Mouse (Mus musculus) forebrain, postnatal 0 days (tissue): ENCODE data around the gene Cdh13. TPM values are rescaled to one million over a fixed set of nuclear protein-coding genes. Genes with fewer than 3 reads are reported as not detected.

Experiments used
- ATAC-seq: fragments of 200-750 bp; cut with Nextera tagmentation; 2 replicates; pipeline ENCODE4 v1.8.0; 2017; ENCODE audit warnings: mild to moderate bottlenecking, moderate library complexity
- DNase-seq: peaks from one replicate; pipeline ENCODE4 v3.0.0-alpha.2; 2015
- H3K27ac ChIP-seq: fragments of 300-500 bp; sonication (generic); 2 replicates; pipeline ENCODE4 v1.5.1; 2014; ENCODE audit warnings: low read depth, mild to moderate bottlenecking, antibody characterized with exemption, low read length, moderate library complexity, mixed read lengths
- H3K27me3 ChIP-seq: fragments of 300-500 bp; sonication (generic); 2 replicates; pipeline ENCODE4 v1.6.1; 2014; ENCODE audit warnings: mild to moderate bottlenecking, low read length, mixed read lengths; ENCODE audit not compliant: insufficient read depth
- H3K36me3 ChIP-seq: fragments of 300-500 bp; sonication (generic); 2 replicates; pipeline ENCODE4 v1.6.1; 2014; ENCODE audit warnings: mild to moderate bottlenecking, moderate library complexity; ENCODE audit not compliant: insufficient read depth
- H3K4me1 ChIP-seq: fragments of 300-500 bp; sonication (generic); 2 replicates; pipeline ENCODE4 v1.6.1; 2014; ENCODE audit warnings: antibody characterized with exemption; ENCODE audit not compliant: insufficient read depth
- H3K4me2 ChIP-seq: fragments of 300-500 bp; sonication (generic); 2 replicates; pipeline ENCODE4 v1.6.1; 2014; ENCODE audit warnings: low read depth, mild to moderate bottlenecking, moderate library complexity
- H3K4me3 ChIP-seq: fragments of 300-500 bp; sonication (generic); 2 replicates; pipeline ENCODE4 v1.5.1; 2014; ENCODE audit warnings: low read depth, low read length, mixed read lengths
- H3K9ac ChIP-seq: fragments of 300-500 bp; sonication (generic); 2 replicates; pipeline ENCODE4 v1.6.1; 2014; ENCODE audit warnings: mild to moderate bottlenecking
- H3K9me3 ChIP-seq: fragments of 300-500 bp; sonication (generic); 2 replicates; pipeline ENCODE4 v1.6.1; 2016; ENCODE audit warnings: low read length
- CTCF ChIP-seq: sonication (generic); IDR thresholded peaks from 2 replicates; pipeline ENCODE4 v1.5.1; 2016; ENCODE audit warnings: antibody characterized with exemption, control low read depth, low read depth
- WGBS: fragments of 180-500 bp; shearing (Covaris S2); extraction: QIAGEN DNeasy Blood & Tissue Kit; methylation state at CpG from one replicate; pipeline ENCODE4 v1.1.7; 2014; 5-methylcytosine and 5-hydroxymethylcytosine counted together
- polyA plus RNA-seq: library from polyadenylated mRNA; unstranded; fragments of >200 nt; fragmentation: Nextera tagmentation; extraction: Ambion mirVana; gene quantifications from 2 replicates; pipeline ENCODE4 v1.2.1, GENCODE M21; 2015
- total RNA-seq: library from RNA; depleted of rRNA; stranded (reverse); fragments of >200 nt; gene quantifications from 2 replicates; pipeline ENCODE4 v1.2.3, GENCODE M21; 2014

The Cdh13 gene
- total and polyA plus RNA-seq, 2 experiments from 2014 or later, result 127 to 154 TPM

DNA sequence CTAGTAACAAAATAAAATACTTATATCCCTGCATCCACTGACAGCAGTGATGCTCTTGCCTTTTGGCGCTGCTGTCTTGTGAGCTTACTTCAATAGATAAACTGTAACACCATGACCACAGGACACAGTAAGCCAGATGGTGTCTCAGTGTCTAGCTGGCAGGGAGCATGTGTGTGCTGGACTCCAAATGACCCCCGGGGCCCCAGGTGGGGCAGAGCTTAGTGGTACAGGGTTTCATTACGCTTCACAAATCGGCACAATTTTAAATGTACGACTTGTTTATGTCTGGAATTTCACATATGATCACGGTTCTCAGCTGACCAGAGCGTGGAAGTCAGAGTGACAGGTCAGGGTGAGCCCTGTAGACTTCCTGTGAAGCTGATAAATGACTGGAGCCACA lies 980.2 kb downstream of the Cdh13 start:
- Histone ChIP-seq H3K4me3 (no peak overlapping the region), H3K27ac (no peak overlapping the region), H3K9ac (no peak overlapping the region), H3K4me2 (no peak overlapping the region), H3K9me3 (no peaks in the 10 kb centered on the region), H3K27me3 (no peaks in the 10 kb centered on the region), H3K4me1 (no peaks in the 10 kb centered on the region), H3K36me3 (no peaks in the 10 kb centered on the region)
- TF ChIP-seq CTCF, result no peak
- 86% methylated on average over 7 of the region's 7 CpGs for WGBS
- ATAC-seq (no peak), DNase-seq (no peak)

DNA sequence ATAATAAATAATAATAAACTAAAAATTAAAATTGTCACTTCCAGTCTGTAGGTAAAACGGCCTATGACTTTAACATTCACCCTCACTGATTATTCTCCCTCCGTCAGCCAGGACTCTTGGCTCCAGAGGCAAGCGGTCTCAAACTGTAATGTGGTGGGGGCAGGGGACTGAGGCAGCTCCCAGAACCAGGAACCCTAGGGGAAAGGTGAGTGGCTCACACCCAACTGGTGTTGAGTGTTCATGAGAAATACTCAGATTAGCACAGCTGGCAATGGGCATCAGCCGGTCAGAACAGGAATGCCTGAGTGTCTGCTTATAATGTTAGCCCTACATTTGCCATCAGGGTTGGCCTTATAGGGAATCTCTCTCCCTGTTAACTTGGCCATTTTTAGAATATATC lies 982.8 kb downstream of the Cdh13 start:
- WGBS, result 89% methylated on average over 4 of the region's 4 CpGs
- Histone ChIP-seq H3K4me3 (no peak overlapping the region), H3K36me3 (no peaks in the 10 kb centered on the region), H3K27ac (no peak overlapping the region), H3K9me3 (no peaks in the 10 kb centered on the region), H3K4me1 (no peaks in the 10 kb centered on the region), H3K4me2 (no peak overlapping the region), H3K9ac (no peak overlapping the region), H3K27me3 (no peaks in the 10 kb centered on the region)
- DNase-seq, result no peak
- no peak for TF ChIP-seq CTCF
- no peak for ATAC-seq

DNA sequence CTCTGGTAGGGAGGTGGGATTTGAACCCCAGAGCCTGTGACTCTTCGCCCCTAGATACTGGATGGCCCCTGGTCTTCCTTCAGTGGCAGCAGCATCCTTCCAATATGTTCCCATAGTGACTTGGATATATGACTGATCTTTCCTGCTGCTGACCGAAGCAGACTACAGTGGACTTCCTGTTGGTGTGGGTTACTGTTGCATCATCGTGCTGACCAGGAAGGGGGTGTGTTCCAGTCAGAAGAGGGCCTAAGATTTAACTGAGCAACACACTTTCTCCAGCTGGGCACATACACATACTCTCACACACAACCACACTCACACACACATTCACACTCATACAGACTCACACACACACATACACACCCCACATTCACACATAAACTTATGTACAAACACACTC lies 986.0 kb downstream of the Cdh13 start:
- no peak overlapping the region for H3K4me2 ChIP-seq
- H3K4me3 ChIP-seq, result no peak overlapping the region
- no peak for DNase-seq
- H3K27me3 ChIP-seq, result no peaks in the 10 kb centered on the region
- WGBS, result 85% methylated on average over 3 of the region's 3 CpGs
- no peak for ATAC-seq
- no peak for TF ChIP-seq CTCF
- no peak overlapping the region for H3K9ac ChIP-seq
- no peaks in the 10 kb centered on the region for H3K9me3 ChIP-seq
- H3K27ac ChIP-seq, result no peak overlapping the region
- no peaks in the 10 kb centered on the region for H3K4me1 ChIP-seq
- no peaks in the 10 kb centered on the region for H3K36me3 ChIP-seq

- ATAC-seq (no peak), DNase-seq (no peak)
- 85% methylated on average over 9 of the region's 9 CpGs for WGBS
- Histone ChIP-seq H3K4me2 (no peak overlapping the region), H3K27me3 (no peaks in the 10 kb centered on the region), H3K27ac (no peak overlapping the region), H3K9ac (no peak overlapping the region), H3K4me1 (no peaks in the 10 kb centered on the region), H3K4me3 (no peak overlapping the region), H3K9me3 (no peaks in the 10 kb centered on the region), H3K36me3 (no peaks in the 10 kb centered on the region)
- no peak for TF ChIP-seq CTCF
These were observed 986.8 kb downstream of the Cdh13 start for GRCm38 (mm10) chr8:119270371-119270770.

DNA sequence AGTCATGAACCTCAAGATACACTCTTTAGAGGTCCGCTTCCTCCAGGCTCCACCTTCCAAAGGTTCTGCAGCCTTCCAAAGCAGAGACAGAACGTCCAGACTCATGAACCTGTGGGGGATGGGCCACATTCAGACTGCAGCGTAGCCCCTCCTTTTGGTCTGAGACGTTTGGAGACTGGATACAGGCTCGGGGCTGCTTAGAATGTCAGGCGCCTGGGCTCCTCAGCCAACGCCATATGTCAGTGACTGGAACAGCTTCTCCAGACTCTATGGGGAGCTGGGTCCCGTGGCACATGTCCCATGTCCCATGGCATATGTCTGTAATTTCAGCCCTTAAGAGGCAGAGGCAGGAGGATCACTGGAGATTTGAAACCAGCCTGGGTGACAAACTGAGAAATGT lies 989.4 kb downstream of the Cdh13 start:
- TF ChIP-seq CTCF, result no peak
- H3K27ac ChIP-seq, result no peak overlapping the region
- DNase-seq, result no peak
- no peaks in the 10 kb centered on the region for H3K36me3 ChIP-seq
- H3K4me2 ChIP-seq, result no peak overlapping the region
- H3K4me1 ChIP-seq, result no peaks in the 10 kb centered on the region
- H3K4me3 ChIP-seq, result no peak overlapping the region
- no peak for ATAC-seq
- H3K27me3 ChIP-seq, result no peaks in the 10 kb centered on the region
- no peaks in the 10 kb centered on the region for H3K9me3 ChIP-seq
- 69% methylated on average over 8 of the region's 8 CpGs for WGBS
- H3K9ac ChIP-seq, result no peak overlapping the region

GRCm38 (mm10) chr8:119275442-119275841 lies 991.9 kb downstream of the Cdh13 start:
- no peak overlapping the region for H3K27ac ChIP-seq
- DNase-seq (no peak), ATAC-seq (no peak)
- H3K4me3 ChIP-seq, result no peak overlapping the region
- H3K36me3 ChIP-seq, result no peaks in the 10 kb centered on the region
- no peaks in the 10 kb centered on the region for H3K27me3 ChIP-seq
- no peak overlapping the region for H3K9ac ChIP-seq
- no peaks in the 10 kb centered on the region for H3K9me3 ChIP-seq
- no peak for TF ChIP-seq CTCF
- H3K4me2 ChIP-seq, result no peak overlapping the region
- H3K4me1 ChIP-seq, result no peaks in the 10 kb centered on the region
- 96% methylated on average over 1 of the region's 1 CpGs for WGBS

- ATAC-seq (peak; percentile 60; the same call in 1 of the 2 replicates), DNase-seq (no peak)
- Histone ChIP-seq H3K9me3 (no peaks in the 10 kb centered on the region), H3K27ac (no peak overlapping the region), H3K27me3 (no peaks in the 10 kb centered on the region), H3K4me3 (no peak overlapping the region), H3K36me3 (no peaks in the 10 kb centered on the region), H3K9ac (no peak overlapping the region), H3K4me2 (no peak overlapping the region), H3K4me1 (no peaks in the 10 kb centered on the region)
- WGBS, result 80% methylated on average over 3 of the region's 3 CpGs
- no peak for TF ChIP-seq CTCF
These were observed 993.5 kb downstream of the Cdh13 start for GRCm38 (mm10) chr8:119277047-119277451.

DNA sequence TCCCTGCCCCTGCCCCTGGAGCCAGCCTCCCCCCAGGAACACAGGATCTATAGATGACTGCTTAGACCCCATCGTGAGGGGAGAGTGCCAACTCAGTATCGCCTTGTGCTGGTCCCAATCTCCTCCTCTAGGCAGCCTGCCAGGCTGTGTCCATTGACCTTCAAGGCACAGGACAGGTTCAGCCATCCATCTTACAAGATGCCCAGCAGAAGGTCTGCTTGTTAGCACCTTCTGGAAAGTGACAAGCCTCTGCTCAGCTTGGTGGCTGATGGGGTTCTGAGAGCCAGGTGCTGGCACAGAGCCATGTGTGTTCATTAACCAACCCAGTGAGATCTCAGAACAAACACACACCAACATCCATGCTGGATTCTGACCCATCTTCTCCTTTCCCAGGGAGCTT lies 998.2 kb downstream of the Cdh13 start:
- no peaks in the 10 kb centered on the region for H3K36me3 ChIP-seq
- H3K9me3 ChIP-seq, result no peaks in the 10 kb centered on the region
- H3K4me3 ChIP-seq, result no peak overlapping the region
- no peak overlapping the region for H3K27ac ChIP-seq
- DNase-seq, result no peak
- ATAC-seq, result no peak
- H3K4me1 ChIP-seq, result no peaks in the 10 kb centered on the region
- no peak overlapping the region for H3K4me2 ChIP-seq
- H3K27me3 ChIP-seq, result no peaks in the 10 kb centered on the region
- 49% methylated on average over 2 of the region's 2 CpGs for WGBS
- no peak overlapping the region for H3K9ac ChIP-seq
- TF ChIP-seq CTCF, result no peak
